Mouse (Mus musculus): ENCODE data around the gene Mrpl53.

GRCm38 (mm10) chr6:83077630-83078323 lies 31.1 kb upstream of the Mrpl53 start, which contains the start of gene Pcgf1:
- TF ChIP-seq POLR2A (IDR thresholded peaks at IDR 0.05; ENCODE audit: low read depth, low read length) (no peak), CTCF (IDR thresholded peaks at IDR 0.05; ENCODE audit: extremely low read depth, insufficient read depth, insufficient read length, insufficient replicate concordance) (no peak)

All from spleen, adult 2 months (tissue).